Mouse (Mus musculus) forebrain, embryonic 15.5 days (tissue): ENCODE results near the gene Map2k3. TPM values are rescaled to one million over a fixed set of nuclear protein-coding genes. Genes with fewer than 3 reads are reported as not detected.

Experiments
- ATAC-seq: fragments of 200-750 bp; cut with Nextera tagmentation; replicated peaks from 2 replicates; pipeline ENCODE4 v1.8.0; 2017; ENCODE audit warnings: mild to moderate bottlenecking, moderate TSS enrichment, moderate library complexity
- H3K27ac ChIP-seq: fragments of 300-500 bp; sonication (generic); replicated peaks from 2 replicates; pipeline ENCODE4 v1.5.1; 2015; ENCODE audit warnings: mild to moderate bottlenecking, inconsistent platforms
- H3K27me3 ChIP-seq: fragments of 300-500 bp; sonication (generic); 2 replicates; pipeline ENCODE4 v1.6.1; 2015; ENCODE audit warnings: inconsistent platforms
- H3K36me3 ChIP-seq: fragments of 300-500 bp; sonication (generic); 2 replicates; pipeline ENCODE4 v1.6.1; 2015; ENCODE audit warnings: mild to moderate bottlenecking, inconsistent platforms
- H3K4me1 ChIP-seq: fragments of 300-500 bp; sonication (generic); 2 replicates; pipeline ENCODE4 v1.6.1; 2015; ENCODE audit warnings: inconsistent platforms
- H3K4me2 ChIP-seq: fragments of 300-500 bp; sonication (generic); replicated peaks from 2 replicates; pipeline ENCODE4 v1.6.1; 2015; ENCODE audit warnings: mild to moderate bottlenecking, inconsistent platforms
- H3K4me3 ChIP-seq: fragments of 300-500 bp; sonication (generic); 2 replicates; pipeline ENCODE4 v1.5.1; 2015; ENCODE audit warnings: mild to moderate bottlenecking, inconsistent platforms
- H3K9ac ChIP-seq: fragments of 300-500 bp; sonication (generic); replicated peaks from 2 replicates; pipeline ENCODE4 v1.6.1; 2015; ENCODE audit warnings: mild to moderate bottlenecking, inconsistent platforms
- H3K9me3 ChIP-seq: fragments of 300-500 bp; sonication (generic); 2 replicates; pipeline ENCODE4 v1.6.1; 2016; ENCODE audit warnings: inconsistent platforms
- WGBS: fragments of 180-500 bp; shearing (Covaris S2); methylation state at CpG from one replicate; pipeline ENCODE4 v1.1.7; 2015; ENCODE audit warnings: mixed read lengths; 5-methylcytosine and 5-hydroxymethylcytosine counted together
- polyA plus RNA-seq: library from polyadenylated mRNA; unstranded; fragments of >200 nt; fragmentation: Nextera tagmentation; extraction: Ambion mirVana; gene quantifications from 2 replicates; pipeline ENCODE4 v1.2.1, GENCODE M21; 2015

Map2k3 gene
- polyA plus RNA-seq, 1 experiment from 2014 or later, result 32.0 TPM

DNA sequence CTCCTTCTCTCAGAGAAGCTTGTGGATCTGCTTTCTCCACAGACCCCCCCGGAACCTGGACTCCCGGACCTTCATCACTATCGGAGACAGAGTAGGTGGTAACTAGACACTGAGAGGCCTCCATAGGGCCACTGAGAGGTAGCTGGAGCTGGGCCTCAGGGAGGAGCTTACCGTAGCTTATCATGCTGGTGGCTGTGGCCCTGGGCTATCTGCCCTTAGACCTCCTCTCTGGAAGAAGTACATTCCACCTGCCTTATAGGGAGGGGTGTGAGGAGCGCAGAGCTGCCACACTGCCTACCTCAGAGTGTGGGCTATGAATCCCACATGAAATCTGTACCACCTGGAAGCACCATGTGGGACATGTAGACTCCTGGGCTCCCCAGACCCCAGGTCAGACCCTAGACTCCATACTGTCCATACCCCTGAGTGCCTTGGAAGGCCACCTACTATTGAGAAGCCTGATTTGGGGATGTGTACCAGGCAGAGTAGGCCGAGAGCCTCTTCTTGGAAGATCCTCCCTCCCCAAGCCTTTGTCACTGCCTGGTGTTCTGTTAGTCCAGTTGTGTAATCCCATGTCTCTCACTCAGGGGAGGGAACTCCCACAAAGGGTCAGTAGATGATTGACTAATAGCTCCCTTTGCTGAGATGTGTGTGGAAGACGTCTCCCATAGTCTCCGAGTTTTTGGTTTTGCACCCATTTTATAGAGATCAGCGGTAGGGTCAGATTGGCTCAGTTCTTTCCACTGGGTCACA lies 10.6 kb downstream of the Map2k3 start:
- Histone ChIP-seq H3K36me3 (peaks cover 28% of the 10 kb centered on the region; the same call in 1 of the 2 replicates), H3K9me3 (no peaks in the 10 kb centered on the region), H3K9ac (no peak overlapping the region), H3K4me2 (no peak overlapping the region), H3K4me1 (no peaks in the 10 kb centered on the region), H3K4me3 (no peak overlapping the region), H3K27me3 (no peaks in the 10 kb centered on the region), H3K27ac (no peak overlapping the region)
- no peak for ATAC-seq
- 96% methylated on average over 9 of the region's 9 CpGs for WGBS

DNA sequence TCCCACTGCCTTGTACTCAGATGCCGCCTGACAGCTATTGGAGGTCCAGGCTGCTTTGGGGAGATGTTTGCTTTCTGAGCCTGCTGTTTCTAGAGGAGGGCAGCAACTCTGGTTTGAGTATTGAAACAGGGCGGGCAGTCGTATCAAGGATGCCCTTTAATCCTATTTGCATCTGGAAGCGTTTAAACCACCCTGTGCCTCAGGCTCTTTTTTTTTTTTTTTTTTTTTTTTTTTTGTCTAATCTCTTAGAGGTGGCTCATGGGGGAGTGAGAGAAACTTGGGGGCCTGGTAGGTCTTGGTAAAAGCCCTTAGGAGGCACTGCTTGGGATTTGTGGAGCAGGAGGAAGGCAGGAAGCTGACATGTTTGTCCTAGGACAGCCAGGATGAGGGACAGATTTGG lies 13.2 kb downstream of the Map2k3 start:
- no peak for ATAC-seq
- H3K36me3 ChIP-seq, result peaks cover 33% of the 10 kb centered on the region; the same call in 1 of the 2 replicates

DNA sequence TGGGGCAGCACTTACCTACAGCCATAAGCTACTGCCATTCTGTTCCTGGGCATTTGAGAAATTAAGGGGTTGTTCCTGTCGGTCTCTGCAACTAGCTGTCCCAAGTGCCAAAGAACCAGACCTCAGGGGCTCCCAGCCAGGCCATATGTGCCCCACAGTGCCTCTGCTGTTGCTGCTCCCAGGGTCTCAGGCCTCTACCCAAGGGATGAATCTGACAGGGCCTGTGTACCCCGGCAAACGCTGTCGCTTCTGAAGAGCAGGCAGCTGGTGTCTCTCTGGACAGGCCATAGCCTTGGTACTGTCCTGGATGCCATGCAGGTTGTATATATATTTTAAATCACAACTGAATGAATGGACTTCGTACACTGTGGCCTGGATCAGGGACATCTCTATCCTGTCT lies 20.1 kb downstream of the Map2k3 start:
- no peak overlapping the region for H3K4me3 ChIP-seq
- H3K27me3 ChIP-seq, result no peaks in the 10 kb centered on the region
- H3K4me1 ChIP-seq, result 0 out of 2 replicates have a peak, but pooled peaks cover 3% of the 10 kb centered on the region
- no peak for ATAC-seq
- H3K27ac ChIP-seq, result no peak overlapping the region
- H3K4me2 ChIP-seq, result no peak overlapping the region
- no peak overlapping the region for H3K9ac ChIP-seq
- no peaks in the 10 kb centered on the region for H3K9me3 ChIP-seq
- H3K36me3 ChIP-seq, result peaks cover 20% of the 10 kb centered on the region
- WGBS, result 91% methylated on average over 5 of the region's 5 CpGs

More for the DNA sequence above, 13.2 kb downstream of the Map2k3 start:
- Histone ChIP-seq H3K27me3 (no peaks in the 10 kb centered on the region), H3K27ac (no peak overlapping the region), H3K4me2 (no peak overlapping the region), H3K4me3 (no peak overlapping the region), H3K4me1 (no peaks in the 10 kb centered on the region), H3K9ac (no peak overlapping the region), H3K9me3 (no peaks in the 10 kb centered on the region)
- WGBS, result 69% methylated on average over 4 of the region's 4 CpGs

DNA sequence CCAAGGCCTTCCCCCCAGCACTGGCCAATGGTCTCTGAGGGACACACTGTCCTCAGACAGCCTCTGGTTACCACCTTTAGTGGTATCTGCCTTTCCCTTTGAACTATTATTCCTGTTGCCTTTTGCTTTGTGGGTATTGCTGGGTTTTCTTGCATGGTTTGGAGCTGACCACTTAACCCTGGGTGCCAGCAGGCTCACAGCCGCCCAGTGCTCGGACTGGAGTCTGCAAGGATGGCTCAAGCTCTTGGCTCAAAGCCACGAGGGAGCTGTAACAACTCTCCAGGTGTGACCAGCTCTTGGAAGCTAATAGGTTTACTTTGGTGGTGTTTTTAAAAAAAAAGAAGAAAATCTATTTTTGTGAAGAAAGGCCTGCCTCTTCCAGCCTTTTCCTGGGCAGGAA lies 20.5 kb downstream of the Map2k3 start:
- ATAC-seq, result no peak
- Histone ChIP-seq H3K4me3 (no peak overlapping the region), H3K36me3 (peaks cover 15% of the 10 kb centered on the region), H3K27ac (no peak overlapping the region), H3K4me2 (no peak overlapping the region), H3K27me3 (no peaks in the 10 kb centered on the region), H3K9me3 (no peaks in the 10 kb centered on the region), H3K4me1 (0 out of 2 replicates have a peak, but pooled peaks cover 3% of the 10 kb centered on the region), H3K9ac (no peak overlapping the region)
- WGBS, result 86% methylated on average over 3 of the region's 3 CpGs

DNA sequence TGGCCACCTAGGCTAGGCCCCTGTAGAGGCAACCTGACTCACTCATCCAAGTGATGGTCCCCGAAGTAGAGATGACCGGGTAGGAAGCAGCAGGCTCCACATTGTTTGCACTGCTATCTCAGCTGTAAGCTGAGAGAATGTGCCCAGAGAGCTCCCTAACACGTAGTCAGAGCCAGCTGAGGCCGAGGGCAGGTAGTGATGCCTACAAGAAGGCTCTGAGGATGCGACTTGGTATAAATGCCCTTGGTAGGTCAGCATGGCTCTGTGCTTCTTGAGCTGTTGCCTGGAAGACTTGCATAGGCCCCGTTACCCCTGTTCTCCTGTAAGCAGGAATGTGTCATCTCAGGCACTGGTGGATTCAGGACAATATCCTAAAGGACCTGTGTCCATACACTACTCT lies 21.2 kb downstream of the Map2k3 start:
- H3K27me3 ChIP-seq, result no peaks in the 10 kb centered on the region

DNA sequence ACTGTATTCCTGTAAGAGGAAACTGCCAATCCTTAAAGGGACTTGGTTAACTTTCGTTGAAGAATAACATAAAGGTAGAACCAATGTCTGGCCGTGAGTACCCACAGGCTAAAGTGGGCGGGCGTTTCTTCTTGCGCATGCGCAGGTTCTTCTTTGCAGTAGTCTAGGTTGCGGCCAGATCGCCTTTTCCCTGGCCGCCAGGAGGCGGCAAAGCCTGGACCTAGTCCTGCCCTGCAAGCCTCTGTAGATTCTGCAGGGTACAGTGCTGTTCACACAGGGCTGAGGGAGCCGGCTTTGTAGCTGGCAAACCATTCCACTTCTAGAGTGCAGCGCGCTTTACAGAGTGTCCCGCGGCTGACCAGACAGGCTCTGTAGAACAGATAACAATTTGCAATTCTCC lies 22.0 kb downstream of the Map2k3 start:
- H3K4me3 ChIP-seq, result no peak overlapping the region
- peak; percentile 95 for ATAC-seq
- H3K27me3 ChIP-seq, result no peaks in the 10 kb centered on the region
- peaks cover 10% of the 10 kb centered on the region for H3K36me3 ChIP-seq
- H3K9me3 ChIP-seq, result no peaks in the 10 kb centered on the region
- H3K4me1 ChIP-seq, result 0 out of 2 replicates have a peak, but pooled peaks cover 3% of the 10 kb centered on the region
- 0 out of 2 replicates have a peak overlapping the region, but pooled peaks have one; percentile 7 for H3K4me2 ChIP-seq
- H3K27ac ChIP-seq, result no peak overlapping the region
- no peak overlapping the region for H3K9ac ChIP-seq
- WGBS, result 8% methylated on average over 15 of the region's 15 CpGs

More for the DNA sequence above, 21.2 kb downstream of the Map2k3 start:
- Histone ChIP-seq H3K27ac (no peak overlapping the region), H3K4me3 (no peak overlapping the region), H3K4me2 (no peak overlapping the region), H3K4me1 (0 out of 2 replicates have a peak, but pooled peaks cover 3% of the 10 kb centered on the region), H3K9me3 (no peaks in the 10 kb centered on the region), H3K36me3 (peaks cover 10% of the 10 kb centered on the region), H3K9ac (no peak overlapping the region)
- 95% methylated on average over 6 of the region's 6 CpGs for WGBS
- no peak for ATAC-seq

DNA sequence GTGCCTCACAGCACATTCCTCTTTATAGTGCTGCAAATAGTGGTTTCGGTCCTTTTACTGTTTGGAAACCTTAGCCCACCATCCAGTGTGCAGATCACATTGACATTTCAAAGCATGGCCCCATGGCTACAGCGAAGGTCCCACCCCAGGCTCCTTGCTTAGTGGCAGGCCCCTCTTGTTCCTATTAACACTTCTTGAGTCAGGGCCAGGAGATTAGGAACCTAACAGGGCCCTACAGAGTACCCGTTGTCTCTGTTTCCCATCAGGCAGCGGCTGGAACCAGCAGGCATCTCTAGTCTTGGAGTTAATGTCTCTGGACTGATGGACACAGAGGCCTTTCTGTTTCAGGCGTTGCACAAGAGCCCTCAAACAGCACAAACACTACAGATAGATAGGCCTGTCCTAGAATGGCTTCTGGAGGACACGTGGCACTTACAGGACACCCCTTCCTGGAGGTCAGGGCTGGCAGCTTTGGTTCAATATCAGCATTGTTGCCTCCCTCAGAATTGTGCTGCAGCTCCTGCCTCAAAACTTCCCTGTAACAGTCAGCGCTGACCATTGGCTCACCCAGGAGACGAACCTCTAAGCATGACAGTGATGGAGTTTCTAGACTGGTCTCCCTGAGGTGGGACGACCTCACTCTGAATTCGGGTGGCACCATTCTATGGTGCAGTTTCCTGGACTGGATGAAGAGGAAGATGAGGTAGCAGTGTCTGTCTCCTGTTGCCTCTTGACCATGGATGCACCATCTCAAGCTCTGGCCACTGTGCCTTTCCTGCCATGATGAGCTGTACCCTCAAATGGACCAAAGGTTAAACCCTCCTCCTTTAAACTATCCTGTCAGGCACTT lies 22.6 kb downstream of the Map2k3 start:
- no peaks in the 10 kb centered on the region for H3K9me3 ChIP-seq
- peaks cover 10% of the 10 kb centered on the region for H3K36me3 ChIP-seq
- H3K4me2 ChIP-seq, result no peak overlapping the region
- H3K9ac ChIP-seq, result no peak overlapping the region
- WGBS, result 69% methylated on average over 10 of the region's 10 CpGs
- no peak overlapping the region for H3K4me3 ChIP-seq
- H3K4me1 ChIP-seq, result 0 out of 2 replicates have a peak, but pooled peaks cover 3% of the 10 kb centered on the region
- no peak overlapping the region for H3K27ac ChIP-seq
- H3K27me3 ChIP-seq, result no peaks in the 10 kb centered on the region
- peak; percentile 23; the same call in 1 of the 2 replicates for ATAC-seq

DNA sequence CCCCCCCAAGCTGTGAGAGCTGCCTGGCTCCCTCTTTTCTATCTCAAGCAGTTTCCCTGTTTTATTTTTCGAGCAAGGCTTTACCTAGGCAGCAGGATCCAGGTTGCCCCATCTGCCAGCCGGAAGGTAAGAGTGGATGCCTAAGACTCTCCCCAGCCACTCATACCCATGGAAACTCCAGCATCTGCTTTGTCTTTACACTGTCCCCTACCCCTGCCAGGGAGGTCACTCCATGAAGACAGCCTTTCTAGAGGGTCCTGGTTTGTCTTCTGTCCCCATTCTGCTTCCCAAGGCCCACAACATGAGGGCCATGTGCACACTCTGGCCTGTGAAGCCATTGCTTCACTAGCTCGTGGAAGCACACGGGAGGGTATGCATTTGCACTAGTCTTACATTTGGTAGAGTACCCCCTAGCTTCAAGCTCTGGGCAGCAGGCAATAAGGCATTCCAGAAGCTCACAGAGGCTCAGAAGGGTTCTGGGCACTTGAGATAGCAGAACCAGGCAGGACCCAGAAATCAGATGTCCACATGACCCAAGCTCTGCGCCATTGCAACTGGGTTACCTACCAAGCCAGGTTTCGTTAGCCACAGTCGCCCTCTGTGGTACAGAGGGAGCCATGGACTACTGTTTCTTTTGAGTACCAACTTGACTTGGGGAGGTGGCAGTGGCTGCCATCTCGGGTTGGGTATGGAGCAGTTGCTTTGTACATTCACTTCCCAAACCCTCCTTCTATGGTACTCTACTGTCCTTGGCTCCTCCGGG lies 24.0 kb downstream of the Map2k3 start:
- H3K9me3 ChIP-seq, result no peaks in the 10 kb centered on the region
- H3K27ac ChIP-seq, result no peak overlapping the region
- WGBS, result 73% methylated on average over 9 of the region's 9 CpGs
- H3K36me3 ChIP-seq, result peaks cover 10% of the 10 kb centered on the region
- no peak overlapping the region for H3K9ac ChIP-seq
- H3K4me2 ChIP-seq, result no peak overlapping the region
- no peak for ATAC-seq
- H3K4me1 ChIP-seq, result 0 out of 2 replicates have a peak, but pooled peaks cover 6% of the 10 kb centered on the region
- no peaks in the 10 kb centered on the region for H3K27me3 ChIP-seq
- H3K4me3 ChIP-seq, result no peak overlapping the region

DNA sequence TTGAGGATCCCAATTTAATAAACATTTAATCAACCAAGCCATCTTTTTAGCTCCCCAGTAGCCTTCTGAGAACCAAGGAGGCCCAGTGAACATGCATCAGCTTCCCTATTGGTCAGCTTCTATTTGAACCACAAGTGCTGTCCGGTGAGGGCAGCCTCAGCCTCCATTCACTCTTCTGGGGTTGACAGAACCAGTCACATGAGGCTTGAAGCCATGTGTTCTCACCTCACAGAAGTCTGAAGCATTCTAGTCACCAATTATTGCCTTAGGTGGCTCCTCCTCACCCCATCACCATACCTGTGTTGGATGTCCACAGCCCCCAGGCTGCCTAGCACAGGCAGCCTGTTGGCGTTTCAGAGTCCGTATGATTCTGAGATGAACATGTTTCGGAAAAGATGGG lies 27.1 kb downstream of the Map2k3 start:
- no peak for ATAC-seq
- 92% methylated on average over 4 of the region's 4 CpGs for WGBS
- no peaks in the 10 kb centered on the region for H3K36me3 ChIP-seq

DNA sequence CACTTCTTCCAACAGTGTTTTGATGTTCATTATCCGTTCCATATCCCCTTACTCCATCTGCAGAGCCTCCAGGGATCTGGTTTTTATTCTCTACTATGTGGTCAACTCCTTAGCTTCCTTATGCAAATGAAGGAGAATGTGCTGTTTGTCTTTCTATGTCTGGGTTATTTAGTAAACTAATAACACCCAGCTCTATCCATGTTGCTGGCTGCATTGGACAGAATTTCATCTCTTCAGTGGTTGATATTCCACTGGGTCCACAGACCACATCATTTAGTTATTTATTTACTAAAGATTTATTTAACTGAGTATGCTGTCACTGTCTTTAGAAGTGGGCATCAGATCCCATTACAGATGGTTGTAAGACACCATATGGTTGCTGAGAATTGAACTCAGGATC lies 29.3 kb downstream of the Map2k3 start:
- no peak for ATAC-seq
- H3K27me3 ChIP-seq, result no peaks in the 10 kb centered on the region
- H3K4me3 ChIP-seq, result no peak overlapping the region
- 57% methylated on average over 1 of the region's 1 CpGs for WGBS
- H3K9me3 ChIP-seq, result no peaks in the 10 kb centered on the region
- H3K4me1 ChIP-seq, result 0 out of 2 replicates have a peak, but pooled peaks cover 3% of the 10 kb centered on the region
- no peak overlapping the region for H3K27ac ChIP-seq
- H3K9ac ChIP-seq, result no peak overlapping the region
- H3K36me3 ChIP-seq, result no peaks in the 10 kb centered on the region
- no peak overlapping the region for H3K4me2 ChIP-seq

More for the DNA sequence above, 27.1 kb downstream of the Map2k3 start:
- Histone ChIP-seq H3K27me3 (no peaks in the 10 kb centered on the region), H3K9ac (no peak overlapping the region), H3K27ac (no peak overlapping the region), H3K9me3 (no peaks in the 10 kb centered on the region), H3K4me1 (0 out of 2 replicates have a peak, but pooled peaks cover 5% of the 10 kb centered on the region), H3K4me3 (no peak overlapping the region), H3K4me2 (no peak overlapping the region)

DNA sequence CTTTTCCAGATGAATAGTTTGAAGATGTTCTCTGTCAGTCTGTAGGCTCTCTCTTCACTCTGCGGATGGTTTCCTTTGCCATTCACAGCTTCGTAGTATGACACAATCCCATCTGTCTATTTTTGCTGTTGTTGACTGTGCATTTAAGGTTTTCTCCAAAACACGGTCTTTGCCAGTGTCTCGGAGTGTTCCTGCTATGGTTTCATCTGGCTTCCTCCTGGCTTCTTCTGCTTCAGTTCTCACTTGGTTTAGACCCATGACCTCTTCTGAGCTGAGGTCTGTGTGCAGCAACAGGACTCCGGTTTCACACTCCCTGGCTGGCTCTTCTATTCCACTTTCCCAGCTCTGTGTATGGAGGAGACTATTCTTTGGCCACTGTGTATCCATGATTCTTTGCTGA lies 30.9 kb downstream of the Map2k3 start:
- no peak overlapping the region for H3K9ac ChIP-seq
- no peaks in the 10 kb centered on the region for H3K27me3 ChIP-seq
- 0 out of 2 replicates have a peak, but pooled peaks cover 3% of the 10 kb centered on the region for H3K4me1 ChIP-seq
- H3K4me2 ChIP-seq, result no peak overlapping the region
- ATAC-seq, result no peak
- 68% methylated on average over 5 of the region's 5 CpGs for WGBS
- no peaks in the 10 kb centered on the region for H3K9me3 ChIP-seq
- H3K27ac ChIP-seq, result no peak overlapping the region
- H3K4me3 ChIP-seq, result no peak overlapping the region
- no peaks in the 10 kb centered on the region for H3K36me3 ChIP-seq
